Mouse (Mus musculus): ENCODE data around the gene Asb15. TPM values are rescaled to one million over a fixed set of nuclear protein-coding genes. Genes with fewer than 3 reads are reported as not detected.

Gene Asb15
- polyA plus RNA-seq, 1 experiment from 2014 or later = not detected

DNA sequence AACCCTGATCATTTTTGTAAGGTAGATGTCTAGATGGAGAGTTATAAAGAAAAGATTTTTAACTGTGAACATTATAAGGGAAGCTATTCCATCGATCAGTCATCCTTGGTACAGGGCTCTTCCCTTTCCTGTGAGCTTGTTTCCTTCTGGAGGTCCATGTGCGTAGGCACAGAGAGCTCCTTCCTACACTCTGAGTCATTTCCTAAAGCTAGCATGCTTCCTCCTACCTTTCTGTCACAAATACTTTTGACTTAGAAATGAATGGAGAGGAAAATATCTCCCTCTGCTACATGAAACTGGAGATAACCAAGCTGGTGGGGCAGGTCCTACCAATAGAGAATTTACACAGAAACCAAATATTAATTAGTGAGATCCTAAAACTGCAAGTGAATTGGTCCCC is 21.9 kb downstream of the Asb15 start:
- Histone ChIP-seq H3K4me1 (replicated peaks; ENCODE audit: control insufficient read depth, insufficient read depth, low read length) (no peaks in the 10 kb centered on the region), H3K4me2 (ENCODE audit: low read depth, low read length, severe bottlenecking) (no peak overlapping the region), H3K4me3 (ENCODE audit: low read depth, low read length) (no peak overlapping the region), H3K9ac (ENCODE audit: low read length) (no peak overlapping the region), H3K36me3 (ENCODE audit: control insufficient read depth, insufficient read depth, low read length) (no peaks in the 10 kb centered on the region), H3K27ac (ENCODE audit: low read depth, low read length) (no peak overlapping the region), H3K9me3 (ENCODE audit: control insufficient read depth, low read length) (no peaks in the 10 kb centered on the region), H3K27me3 (ENCODE audit: control insufficient read depth, insufficient read depth, low read length) (no peaks in the 10 kb centered on the region)
- 90% methylated on average over 2 of the region's 2 CpGs for WGBS
- DNase-seq (ENCODE audit: low spot score) = no peak
- no peak for ATAC-seq (replicated peaks; ENCODE audit: low FRiP score)

DNA sequence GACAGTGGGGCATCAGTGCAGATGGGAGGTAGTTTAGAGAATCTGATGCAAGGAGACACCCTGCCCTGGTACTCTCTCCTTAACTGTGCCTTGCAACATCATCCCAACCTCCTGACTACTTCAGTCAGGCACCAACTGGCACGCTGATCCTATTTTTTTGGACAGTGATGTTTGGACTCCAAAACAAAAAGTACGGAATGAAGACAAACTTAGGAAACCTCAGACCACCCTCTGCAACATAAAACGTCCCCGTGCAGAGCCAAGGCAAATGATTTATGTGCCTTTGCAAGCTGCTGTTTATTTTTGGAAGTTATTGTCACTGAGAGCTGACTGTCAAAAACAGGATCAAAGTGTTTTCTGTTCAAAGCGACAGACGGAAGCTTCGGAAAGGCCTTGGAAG is 24.1 kb downstream of the Asb15 start:
- Histone ChIP-seq H3K4me2 (ENCODE audit: low read depth, low read length, severe bottlenecking) (no peak overlapping the region), H3K9ac (ENCODE audit: low read length) (no peak overlapping the region), H3K9me3 (ENCODE audit: control insufficient read depth, low read length) (no peaks in the 10 kb centered on the region), H3K27ac (ENCODE audit: low read depth, low read length) (no peak overlapping the region), H3K27me3 (ENCODE audit: control insufficient read depth, insufficient read depth, low read length) (no peaks in the 10 kb centered on the region), H3K36me3 (ENCODE audit: control insufficient read depth, insufficient read depth, low read length) (no peaks in the 10 kb centered on the region), H3K4me3 (ENCODE audit: low read depth, low read length) (no peak overlapping the region), H3K4me1 (replicated peaks; ENCODE audit: control insufficient read depth, insufficient read depth, low read length) (no peaks in the 10 kb centered on the region)
- WGBS = 88% methylated on average over 7 of the region's 7 CpGs
- DNase-seq (ENCODE audit: low spot score) = no peak
- no peak for ATAC-seq (replicated peaks; ENCODE audit: low FRiP score)

DNA sequence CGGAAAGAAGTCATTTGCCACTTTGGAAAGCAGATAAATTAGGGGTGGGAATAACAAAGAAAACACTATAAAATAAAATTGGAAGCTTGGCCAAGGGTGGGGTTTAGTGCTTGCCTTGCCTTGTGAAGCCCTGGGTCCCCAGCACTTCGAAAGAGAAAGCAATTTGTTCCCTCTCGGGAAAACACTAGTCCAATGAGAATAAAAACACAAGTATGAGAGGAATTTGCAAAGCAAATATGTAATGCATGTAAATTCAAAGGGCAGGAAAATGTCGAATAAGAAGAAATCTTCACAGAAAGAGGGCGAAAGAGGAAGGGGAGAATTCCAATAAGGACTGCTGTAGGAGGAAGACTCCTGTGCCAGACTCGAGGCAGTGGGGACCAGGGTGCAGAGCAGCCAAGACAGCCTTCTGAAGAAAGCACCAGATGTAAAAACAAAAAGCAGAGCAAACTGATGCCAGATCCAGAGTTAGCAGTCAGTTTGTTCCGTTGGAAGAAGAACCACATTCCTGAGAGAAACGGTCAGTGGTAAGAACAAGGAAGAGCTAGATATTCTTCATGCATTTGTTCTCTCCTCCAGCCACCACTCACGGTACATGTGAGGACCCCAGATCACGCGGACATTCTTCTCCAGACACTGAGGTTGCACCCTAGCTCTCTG is 26.6 kb downstream of the Asb15 start:
- Histone ChIP-seq H3K36me3 (ENCODE audit: control insufficient read depth, insufficient read depth, low read length) (no peaks in the 10 kb centered on the region), H3K27me3 (ENCODE audit: control insufficient read depth, insufficient read depth, low read length) (no peaks in the 10 kb centered on the region), H3K4me2 (ENCODE audit: low read depth, low read length, severe bottlenecking) (no peak overlapping the region), H3K4me3 (ENCODE audit: low read depth, low read length) (no peak overlapping the region), H3K4me1 (replicated peaks; ENCODE audit: control insufficient read depth, insufficient read depth, low read length) (no peaks in the 10 kb centered on the region), H3K27ac (ENCODE audit: low read depth, low read length) (no peak overlapping the region), H3K9me3 (ENCODE audit: control insufficient read depth, low read length) (no peaks in the 10 kb centered on the region), H3K9ac (ENCODE audit: low read length) (no peak overlapping the region)
- no peak for DNase-seq (ENCODE audit: low spot score)
- WGBS = 78% methylated on average over 11 of the region's 11 CpGs
- ATAC-seq (replicated peaks; ENCODE audit: low FRiP score) = no peak

DNA sequence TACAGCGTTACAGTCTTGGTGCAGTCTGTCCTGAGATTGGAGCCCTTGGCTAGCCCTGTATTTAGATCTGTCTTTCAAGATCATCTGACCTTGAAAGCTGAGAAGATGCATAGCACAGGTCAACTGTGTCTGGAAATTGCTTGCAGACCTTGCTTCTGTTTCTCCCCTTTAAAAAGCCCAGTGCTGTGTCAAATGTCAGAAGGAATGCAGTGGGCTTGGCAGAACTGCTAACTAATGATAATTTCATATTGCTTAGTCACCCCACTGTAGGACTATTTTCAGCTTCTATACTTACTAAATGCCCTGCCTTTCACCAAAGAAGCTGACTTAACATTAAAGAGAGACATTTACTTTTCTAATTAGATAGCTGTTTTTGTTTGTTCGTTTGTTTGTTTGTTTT is 27.5 kb downstream of the Asb15 start:
- Histone ChIP-seq H3K27ac (ENCODE audit: low read depth, low read length) (no peak overlapping the region), H3K9ac (ENCODE audit: low read length) (no peak overlapping the region), H3K27me3 (ENCODE audit: control insufficient read depth, insufficient read depth, low read length) (no peaks in the 10 kb centered on the region), H3K36me3 (ENCODE audit: control insufficient read depth, insufficient read depth, low read length) (no peaks in the 10 kb centered on the region), H3K4me3 (ENCODE audit: low read depth, low read length) (no peak overlapping the region), H3K4me1 (replicated peaks; ENCODE audit: control insufficient read depth, insufficient read depth, low read length) (no peaks in the 10 kb centered on the region), H3K9me3 (ENCODE audit: control insufficient read depth, low read length) (no peaks in the 10 kb centered on the region), H3K4me2 (ENCODE audit: low read depth, low read length, severe bottlenecking) (no peak overlapping the region)
- WGBS = 84% methylated on average over 2 of the region's 2 CpGs
- DNase-seq (ENCODE audit: low spot score) (no peak), ATAC-seq (replicated peaks; ENCODE audit: low FRiP score) (no peak)

DNA sequence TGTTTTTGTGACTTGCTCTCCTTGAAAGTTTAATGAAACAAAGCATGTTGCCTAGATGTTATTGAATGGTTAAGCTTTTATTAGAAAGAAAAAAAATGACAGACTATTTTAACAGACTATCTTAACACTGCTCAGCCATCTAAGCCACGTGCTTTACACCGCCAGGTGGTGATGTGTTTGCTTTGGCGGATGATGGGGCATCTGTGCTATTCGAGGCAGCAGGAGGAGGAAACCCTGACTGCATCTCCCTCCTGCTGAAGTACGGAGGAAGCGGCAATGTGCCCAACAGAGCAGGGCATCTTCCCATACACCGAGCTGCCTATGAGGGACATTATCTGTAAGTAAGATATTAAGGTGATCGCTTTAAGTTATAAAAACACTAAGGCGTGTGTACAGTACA is 36.1 kb downstream of the Asb15 start:
- no peak for DNase-seq (ENCODE audit: low spot score)

DNA sequence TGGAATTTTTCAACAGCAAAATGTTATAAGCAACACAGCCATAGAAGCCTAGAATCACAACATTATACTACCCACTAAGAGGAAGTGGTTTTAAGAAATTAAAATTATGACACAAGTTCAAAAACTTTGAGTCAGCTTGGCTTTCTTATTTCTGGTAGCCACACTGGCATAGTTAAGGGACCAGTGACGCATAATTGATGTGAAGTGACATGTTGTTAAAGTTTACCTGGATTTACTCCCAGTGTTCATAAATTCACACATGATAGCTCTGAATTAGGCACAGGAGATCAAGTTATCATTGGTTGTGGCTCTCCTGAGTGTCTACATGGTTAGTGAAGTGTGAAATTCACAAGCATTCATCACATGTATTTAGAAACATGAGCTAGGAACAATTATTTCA is 36.9 kb downstream of the Asb15 start:
- H3K4me1 ChIP-seq (replicated peaks; ENCODE audit: control insufficient read depth, insufficient read depth, low read length) = no peaks in the 10 kb centered on the region
- WGBS = 90% methylated on average over 1 of the region's 1 CpGs
- no peak overlapping the region for H3K4me3 ChIP-seq (ENCODE audit: low read depth, low read length)
- H3K9ac ChIP-seq (ENCODE audit: low read length) = no peak overlapping the region
- no peak for ATAC-seq (replicated peaks; ENCODE audit: low FRiP score)
- H3K27me3 ChIP-seq (ENCODE audit: control insufficient read depth, insufficient read depth, low read length) = no peaks in the 10 kb centered on the region
- no peak for DNase-seq (ENCODE audit: low spot score)
- H3K9me3 ChIP-seq (ENCODE audit: control insufficient read depth, low read length) = no peaks in the 10 kb centered on the region
- no peaks in the 10 kb centered on the region for H3K36me3 ChIP-seq (ENCODE audit: control insufficient read depth, insufficient read depth, low read length)
- no peak overlapping the region for H3K27ac ChIP-seq (ENCODE audit: low read depth, low read length)
- no peak overlapping the region for H3K4me2 ChIP-seq (ENCODE audit: low read depth, low read length, severe bottlenecking)

More for the DNA sequence above, 36.1 kb downstream of the Asb15 start:
- no peaks in the 10 kb centered on the region for H3K36me3 ChIP-seq (ENCODE audit: control insufficient read depth, insufficient read depth, low read length)
- H3K9ac ChIP-seq (ENCODE audit: low read length) = no peak overlapping the region
- no peak overlapping the region for H3K4me2 ChIP-seq (ENCODE audit: low read depth, low read length, severe bottlenecking)
- H3K4me3 ChIP-seq (ENCODE audit: low read depth, low read length) = no peak overlapping the region
- H3K27me3 ChIP-seq (ENCODE audit: control insufficient read depth, insufficient read depth, low read length) = no peaks in the 10 kb centered on the region
- no peaks in the 10 kb centered on the region for H3K4me1 ChIP-seq (replicated peaks; ENCODE audit: control insufficient read depth, insufficient read depth, low read length)
- H3K27ac ChIP-seq (ENCODE audit: low read depth, low read length) = no peak overlapping the region
- 77% methylated on average over 9 of the region's 9 CpGs for WGBS
- no peak for ATAC-seq (replicated peaks; ENCODE audit: low FRiP score)
- H3K9me3 ChIP-seq (ENCODE audit: control insufficient read depth, low read length) = no peaks in the 10 kb centered on the region

DNA sequence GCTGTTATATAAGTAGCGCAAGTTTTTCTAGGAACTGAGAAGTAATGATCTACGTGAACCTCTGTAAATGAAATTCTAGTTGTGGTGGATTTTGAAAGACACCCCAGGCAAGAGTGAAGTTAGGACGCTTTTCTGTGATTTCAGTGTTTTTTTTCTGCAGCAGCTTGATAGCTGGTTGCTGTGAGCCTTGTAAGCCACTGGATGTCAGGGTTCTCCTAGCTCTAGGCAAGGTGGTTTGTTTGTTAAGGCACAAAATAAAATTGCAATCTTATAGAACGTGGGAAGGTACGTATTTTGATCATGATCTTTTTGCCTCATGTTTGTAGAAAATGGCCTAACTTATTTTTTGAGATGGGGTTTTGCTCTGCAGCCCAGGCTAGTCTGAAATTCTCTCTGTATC is 41.0 kb downstream of the Asb15 start:
- Histone ChIP-seq H3K4me2 (ENCODE audit: low read depth, low read length, severe bottlenecking) (no peak overlapping the region), H3K9ac (ENCODE audit: low read length) (no peak overlapping the region), H3K36me3 (ENCODE audit: control insufficient read depth, insufficient read depth, low read length) (no peaks in the 10 kb centered on the region), H3K9me3 (ENCODE audit: control insufficient read depth, low read length) (no peaks in the 10 kb centered on the region), H3K27me3 (ENCODE audit: control insufficient read depth, insufficient read depth, low read length) (no peaks in the 10 kb centered on the region), H3K4me3 (ENCODE audit: low read depth, low read length) (no peak overlapping the region), H3K27ac (ENCODE audit: low read depth, low read length) (no peak overlapping the region), H3K4me1 (replicated peaks; ENCODE audit: control insufficient read depth, insufficient read depth, low read length) (no peaks in the 10 kb centered on the region)
- DNase-seq (ENCODE audit: low spot score) (no peak), ATAC-seq (replicated peaks; ENCODE audit: low FRiP score) (no peak)
- 90% methylated on average over 5 of the region's 5 CpGs for WGBS

DNA sequence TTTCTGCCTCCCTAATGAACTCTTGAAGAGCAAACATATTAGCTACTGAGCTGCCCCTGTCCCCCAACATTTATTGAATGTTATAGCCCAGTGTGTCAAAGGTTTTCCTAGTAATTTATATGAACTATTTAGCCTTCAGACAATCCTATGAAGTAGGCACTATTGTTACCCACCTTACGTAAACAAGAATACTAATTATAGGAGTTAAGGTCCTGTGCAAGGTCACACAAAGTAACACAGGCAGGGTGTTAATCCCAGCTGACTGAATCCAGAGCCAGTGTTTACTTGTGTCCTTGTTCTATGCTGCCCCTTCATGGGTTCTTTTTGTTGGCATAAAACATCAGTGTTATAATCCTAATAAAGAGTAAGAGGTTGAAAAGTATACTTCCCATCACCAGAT is 41.8 kb downstream of the Asb15 start:
- no peak overlapping the region for H3K4me3 ChIP-seq (ENCODE audit: low read depth, low read length)
- H3K9ac ChIP-seq (ENCODE audit: low read length) = no peak overlapping the region
- no peaks in the 10 kb centered on the region for H3K4me1 ChIP-seq (replicated peaks; ENCODE audit: control insufficient read depth, insufficient read depth, low read length)
- DNase-seq (ENCODE audit: low spot score) = no peak
- 83% methylated on average over 1 of the region's 1 CpGs for whole genome bisulfite sequencing
- H3K36me3 ChIP-seq (ENCODE audit: control insufficient read depth, insufficient read depth, low read length) = no peaks in the 10 kb centered on the region
- no peaks in the 10 kb centered on the region for H3K27me3 ChIP-seq (ENCODE audit: control insufficient read depth, insufficient read depth, low read length)
- H3K27ac ChIP-seq (ENCODE audit: low read depth, low read length) = no peak overlapping the region
- no peak for ATAC-seq (replicated peaks; ENCODE audit: low FRiP score)
- no peaks in the 10 kb centered on the region for H3K9me3 ChIP-seq (ENCODE audit: control insufficient read depth, low read length)
- H3K4me2 ChIP-seq (ENCODE audit: low read depth, low read length, severe bottlenecking) = no peak overlapping the region

DNA sequence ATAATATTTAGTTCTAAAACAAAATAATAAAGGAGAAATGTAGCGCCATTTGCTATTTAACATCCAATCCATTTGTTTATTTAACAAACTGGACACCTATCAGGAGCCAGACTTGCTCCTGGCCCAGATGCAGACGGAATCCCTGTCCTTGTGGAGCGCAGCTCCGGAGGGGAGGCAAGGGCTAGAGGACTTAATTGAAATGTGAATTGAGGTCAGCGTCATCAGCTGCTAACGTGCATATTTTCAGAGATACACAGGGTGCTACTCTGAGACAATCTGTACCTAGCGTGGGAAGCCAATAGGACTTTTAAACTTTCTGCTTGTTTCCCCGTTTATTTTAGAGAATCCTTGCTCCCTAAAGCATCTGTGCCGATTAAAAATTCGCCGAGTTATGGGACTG is 42.3 kb downstream of the Asb15 start:
- Histone ChIP-seq H3K4me3 (ENCODE audit: low read depth, low read length) (no peak overlapping the region), H3K4me2 (ENCODE audit: low read depth, low read length, severe bottlenecking) (no peak overlapping the region), H3K36me3 (ENCODE audit: control insufficient read depth, insufficient read depth, low read length) (no peaks in the 10 kb centered on the region), H3K27ac (ENCODE audit: low read depth, low read length) (no peak overlapping the region), H3K9ac (ENCODE audit: low read length) (no peak overlapping the region), H3K9me3 (ENCODE audit: control insufficient read depth, low read length) (no peaks in the 10 kb centered on the region), H3K27me3 (ENCODE audit: control insufficient read depth, insufficient read depth, low read length) (no peaks in the 10 kb centered on the region), H3K4me1 (replicated peaks; ENCODE audit: control insufficient read depth, insufficient read depth, low read length) (no peaks in the 10 kb centered on the region)
- 78% methylated on average over 11 of the region's 11 CpGs for WGBS
- DNase-seq (ENCODE audit: low spot score) (no peak), ATAC-seq (replicated peaks; ENCODE audit: low FRiP score) (no peak)

All from forebrain, embryonic 11.5 days (tissue).